ENCODE assay signal across 8 mouse cellular contexts in the genomic region with DNA sequence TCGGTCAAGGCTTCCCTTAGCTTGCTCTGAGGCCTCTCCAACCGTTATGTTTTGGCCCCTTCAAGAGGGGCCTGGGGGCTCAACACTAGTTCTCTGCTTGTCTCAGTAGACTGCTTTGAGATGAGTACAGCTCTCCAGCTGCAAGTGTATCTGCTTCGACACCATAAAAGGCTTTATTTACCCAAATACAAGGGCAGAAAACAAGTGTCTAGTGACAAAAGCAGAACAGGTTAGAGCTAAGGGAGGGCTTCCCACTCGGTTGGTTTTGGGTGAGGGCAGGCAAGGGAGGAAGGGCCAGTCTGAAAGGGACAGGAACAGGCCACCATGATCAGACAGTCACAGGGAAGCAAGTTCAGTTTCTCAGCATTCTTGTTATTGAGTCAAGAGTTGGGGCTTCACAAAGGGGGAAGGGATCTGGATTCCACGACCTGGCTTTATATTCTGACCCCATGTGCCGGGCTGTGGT. TPM values are rescaled to one million over a fixed set of nuclear protein-coding genes. Genes with fewer than 3 reads are reported as not detected.
DNase-seq lines count a peak whose midpoint lies in the region; ATAC-seq and TF ChIP-seq lines count a peak whose summit lies in the region.

No protein-coding gene starts in this region.

- H3K9me3 ChIP-seq in liver, embryonic 15.5 days (replicated peaks): no peaks in the 10 kb centered on the region

- H3K4me1 ChIP-seq in kidney, adult 2 months (ENCODE audit: control insufficient read depth, insufficient read depth, low read length): no peaks in the 10 kb centered on the region
- peaks cover 4% of the 10 kb centered on the region; the same call in 1 of the 2 replicates for H3K4me1 ChIP-seq in brown adipose tissue, adult 24 weeks (ENCODE audit: control insufficient read depth, insufficient read depth, insufficient read length, low read length)
- H3K4me1 ChIP-seq in liver, embryonic 15.5 days (replicated peaks): peaks cover 47% of the 10 kb centered on the region

- no peak for TF ChIP-seq CTCF in kidney, adult 2 months (conservative IDR thresholded peaks at IDR 0.05; ENCODE audit: insufficient read depth, insufficient read length, low read depth, low read length)

- peak; percentile 42 for DNase-seq in kidney, adult 2 months
- DNase-seq in kidney, adult 8-10 months: no peak
- DNase-seq in heart, postnatal 25 days (ENCODE audit: low spot score): peak; percentile 5
- no peak for DNase-seq in adrenal gland, postnatal 14 days

- TF ChIP-seq POLR2A in kidney, adult 2 months (IDR thresholded peaks at IDR 0.05; ENCODE audit: low read depth, low read length): no peak

- no peak for ATAC-seq in liver, embryonic 15.5 days (ENCODE audit: insufficient read depth)
- ATAC-seq in neutrophil, adult 5-6 weeks (ENCODE audit: extremely low read depth, insufficient number of reproducible peaks, low FRiP score, poor library complexity, severe bottlenecking): peak; percentile 21; the same call in 1 of the 2 replicates
- no peak for ATAC-seq in activated CD4-positive, CD25-positive, alpha-beta regulatory T cell, adult 4 months

- no peaks in the 10 kb centered on the region for H3K36me3 ChIP-seq in kidney, adult 2 months (ENCODE audit: control insufficient read depth, insufficient read depth, low read length)
- H3K36me3 ChIP-seq in liver, embryonic 15.5 days (replicated peaks): peaks cover under 1% of the 10 kb centered on the region

- H3K4me3 ChIP-seq in kidney, adult 2 months (ENCODE audit: insufficient read depth, low read depth, low read length): peak overlapping the region; percentile 48
- H3K4me3 ChIP-seq in brown adipose tissue, adult 24 weeks (ENCODE audit: insufficient read depth, low read depth, low read length): peak overlapping the region; percentile 92
- peak overlapping the region; percentile 65 for H3K4me3 ChIP-seq in liver, embryonic 15.5 days (replicated peaks)

- peak overlapping the region; percentile 63; the same call in 1 of the 2 replicates for H3K9ac ChIP-seq in liver, embryonic 15.5 days

- 54% methylated on average over 6 of the region's 6 CpGs for WGBS in kidney, adult 2 months
- WGBS in liver, embryonic 15.5 days (ENCODE audit: insufficient replicate concordance): 14% methylated on average over 6 of the region's 6 CpGs

- H3K4me2 ChIP-seq in liver, embryonic 15.5 days: peak overlapping the region; percentile 93

- no peaks in the 10 kb centered on the region for H3K27me3 ChIP-seq in kidney, adult 2 months (replicated peaks; ENCODE audit: control insufficient read depth, insufficient read depth, low read length)
- peaks cover 58% of the 10 kb centered on the region for H3K27me3 ChIP-seq in liver, embryonic 15.5 days

- intact Hi-C loops in heart, postnatal 25 days (cut with DNase I): no loop called here

- H3K27ac ChIP-seq in kidney, adult 2 months (ENCODE audit: insufficient read depth, low read depth, low read length): peak overlapping the region; percentile 90
- peak overlapping the region; percentile 87 for H3K27ac ChIP-seq in brown adipose tissue, adult 24 weeks (replicated peaks; ENCODE audit: low read depth, low read length)
- peak overlapping the region; percentile 70 for H3K27ac ChIP-seq in liver, embryonic 15.5 days (replicated peaks)

RNA-seq across cellular contexts. Expression of a gene that starts 1.4 kb away (rescaled TPM):
- polyA plus RNA-seq in kidney, adult 2 months (2012; rRNA removed): 32.4 and 33.2 TPM in 2 replicates
- 8.8 and 13.9 TPM in 2 replicates for polyA plus RNA-seq in brown adipose tissue, adult 24 weeks (2012; ENCODE audit: insufficient read depth, insufficient read length, missing spikeins)
- 10 to 100 TPM; 76.4 to 89.1 TPM for total RNA-seq in heart, postnatal 25 days (2021)
- polyA plus RNA-seq in liver, embryonic 15.5 days (2015; fragmentation: Nextera tagmentation; extraction: Ambion mirVana): 5.9 and 6.6 TPM in 2 replicates
- 153 and 166 TPM in 2 replicates for total RNA-seq in neutrophil, adult 5-6 weeks (2017)
- total RNA-seq in adrenal gland, postnatal 14 days (2021): 29.4 and 47.2 TPM in 2 replicates
- 10 to 100 TPM in 1 of 2 experiments, 1 to 10 TPM in 1; 7.5 to 12.8 TPM for polyA plus RNA-seq in activated CD4-positive, CD25-positive, alpha-beta regulatory T cell, adult 4 months (2017; shearing (Covaris generic))

Comparison
In these comparisons a context has a peak if more than half of its experiments do, and no peak if none do; other contexts are left out.
1. DNase-seq: peak in kidney, adult 2 months (single experiment) and heart, postnatal 25 days (single experiment); none in kidney, adult 8-10 months (0 of 2) and adrenal gland, postnatal 14 days (single experiment).
2. Peak in every context shown above with its lines, with median percentiles within 50 percentile points of each other: H3K27ac ChIP-seq and H3K4me3 ChIP-seq.